Mouse (Mus musculus): Measurements from ENCODE around the gene L2hgdh. TPM values are rescaled to one million over a fixed set of nuclear protein-coding genes. Genes with fewer than 3 reads are reported as not detected.
A peak's percentile ranks its signal among the peaks of the same experiment; 100 is the strongest.

L2hgdh gene
- polyA plus RNA-seq, 1 experiment from 2014 or later: 21.3 TPM

GRCm38 (mm10) chr12:69759267-69759885 is 34.7 kb upstream of the L2hgdh start:
- peak overlapping the region; percentile 53; the same call in 1 of the 2 replicates for H3K4me2 ChIP-seq (ENCODE audit: low read depth, low read length)
- ATAC-seq: peak; percentile 30

GRCm38 (mm10) chr12:69758221-69759185 is 33.8 kb upstream of the L2hgdh start:
- H3K36me3 ChIP-seq (ENCODE audit: control insufficient read depth, insufficient read depth, low read length): no peaks in the 10 kb centered on the region
- WGBS: 7% methylated on average over 22 of the region's 22 CpGs
- peaks cover 16% of the 10 kb centered on the region; the same call in 1 of the 2 replicates for H3K4me1 ChIP-seq (ENCODE audit: control insufficient read depth, insufficient read depth, low read length)
- no peaks in the 10 kb centered on the region for H3K9me3 ChIP-seq (ENCODE audit: control insufficient read depth, low read length)
- ATAC-seq: peak; percentile 52
- H3K4me3 ChIP-seq (ENCODE audit: low read length): peak overlapping the region; percentile 31
- no peaks in the 10 kb centered on the region for H3K27me3 ChIP-seq (replicated peaks; ENCODE audit: control insufficient read depth, insufficient read depth, low read length)
- H3K9ac ChIP-seq (ENCODE audit: low read depth, low read length): peak overlapping the region; percentile 44
- H3K27ac ChIP-seq (ENCODE audit: low read length): peak overlapping the region; percentile 85
- peak overlapping the region; percentile 53 for H3K4me2 ChIP-seq (ENCODE audit: low read depth, low read length)

More at GRCm38 (mm10) chr12:69759267-69759885, 34.7 kb upstream of the L2hgdh start:
- Histone ChIP-seq H3K27me3 (replicated peaks; ENCODE audit: control insufficient read depth, insufficient read depth, low read length) (no peaks in the 10 kb centered on the region), H3K36me3 (ENCODE audit: control insufficient read depth, insufficient read depth, low read length) (no peaks in the 10 kb centered on the region), H3K4me1 (ENCODE audit: control insufficient read depth, insufficient read depth, low read length) (peaks cover 16% of the 10 kb centered on the region; the same call in 1 of the 2 replicates), H3K27ac (ENCODE audit: low read length) (peak overlapping the region; percentile 81), H3K4me3 (ENCODE audit: low read length) (no peak overlapping the region), H3K9me3 (ENCODE audit: control insufficient read depth, low read length) (no peaks in the 10 kb centered on the region), H3K9ac (ENCODE audit: low read depth, low read length) (peak overlapping the region; percentile 44)
- WGBS: 36% methylated on average over 7 of the region's 7 CpGs

GRCm38 (mm10) chr12:69757418-69758141 is 32.9 kb upstream of the L2hgdh start:
- no peaks in the 10 kb centered on the region for H3K36me3 ChIP-seq (ENCODE audit: control insufficient read depth, insufficient read depth, low read length)
- 7% methylated on average over 22 of the region's 22 CpGs for WGBS
- H3K4me2 ChIP-seq (ENCODE audit: low read depth, low read length): peak overlapping the region; percentile 44
- peak; percentile 94 for ATAC-seq
- H3K27me3 ChIP-seq (replicated peaks; ENCODE audit: control insufficient read depth, insufficient read depth, low read length): no peaks in the 10 kb centered on the region
- H3K4me3 ChIP-seq (ENCODE audit: low read length): peak overlapping the region; percentile 20
- peak overlapping the region; percentile 71 for H3K27ac ChIP-seq (ENCODE audit: low read length)
- peak overlapping the region; percentile 43 for H3K9ac ChIP-seq (ENCODE audit: low read depth, low read length)
- H3K4me1 ChIP-seq (ENCODE audit: control insufficient read depth, insufficient read depth, low read length): peaks cover 16% of the 10 kb centered on the region; the same call in 1 of the 2 replicates
- no peaks in the 10 kb centered on the region for H3K9me3 ChIP-seq (ENCODE audit: control insufficient read depth, low read length)

GRCm38 (mm10) chr12:69756015-69756414 is 31.3 kb upstream of the L2hgdh start:
- H3K4me2 ChIP-seq (ENCODE audit: low read depth, low read length): no peak overlapping the region
- H3K36me3 ChIP-seq (ENCODE audit: control insufficient read depth, insufficient read depth, low read length): no peaks in the 10 kb centered on the region
- H3K9ac ChIP-seq (ENCODE audit: low read depth, low read length): no peak overlapping the region
- no peak for ATAC-seq
- H3K9me3 ChIP-seq (ENCODE audit: control insufficient read depth, low read length): no peaks in the 10 kb centered on the region
- H3K4me1 ChIP-seq (ENCODE audit: control insufficient read depth, insufficient read depth, low read length): peaks cover 22% of the 10 kb centered on the region; the same call in 1 of the 2 replicates
- H3K27me3 ChIP-seq (replicated peaks; ENCODE audit: control insufficient read depth, insufficient read depth, low read length): no peaks in the 10 kb centered on the region
- H3K4me3 ChIP-seq (ENCODE audit: low read length): no peak overlapping the region
- 79% methylated on average over 5 of the region's 5 CpGs for WGBS
- no peak overlapping the region for H3K27ac ChIP-seq (ENCODE audit: low read length)

- WGBS: 82% methylated on average over 5 of the region's 5 CpGs
- Histone ChIP-seq H3K4me3 (ENCODE audit: low read length) (no peak overlapping the region), H3K9ac (ENCODE audit: low read depth, low read length) (no peak overlapping the region), H3K4me2 (ENCODE audit: low read depth, low read length) (no peak overlapping the region), H3K27me3 (replicated peaks; ENCODE audit: control insufficient read depth, insufficient read depth, low read length) (no peaks in the 10 kb centered on the region), H3K9me3 (ENCODE audit: control insufficient read depth, low read length) (no peaks in the 10 kb centered on the region), H3K4me1 (ENCODE audit: control insufficient read depth, insufficient read depth, low read length) (peaks cover 18% of the 10 kb centered on the region; the same call in 1 of the 2 replicates), H3K27ac (ENCODE audit: low read length) (no peak overlapping the region), H3K36me3 (ENCODE audit: control insufficient read depth, insufficient read depth, low read length) (no peaks in the 10 kb centered on the region)
- no peak for ATAC-seq
These were observed 29.3 kb upstream of the L2hgdh start for GRCm38 (mm10) chr12:69753936-69754335.

- Histone ChIP-seq H3K27me3 (replicated peaks; ENCODE audit: control insufficient read depth, insufficient read depth, low read length) (no peaks in the 10 kb centered on the region), H3K4me1 (ENCODE audit: control insufficient read depth, insufficient read depth, low read length) (peaks cover 6% of the 10 kb centered on the region; the same call in 1 of the 2 replicates), H3K36me3 (ENCODE audit: control insufficient read depth, insufficient read depth, low read length) (no peaks in the 10 kb centered on the region), H3K4me3 (ENCODE audit: low read length) (no peak overlapping the region), H3K27ac (ENCODE audit: low read length) (0 out of 2 replicates have a peak overlapping the region, but pooled peaks have one; percentile 33), H3K9ac (ENCODE audit: low read depth, low read length) (no peak overlapping the region), H3K9me3 (ENCODE audit: control insufficient read depth, low read length) (no peaks in the 10 kb centered on the region), H3K4me2 (ENCODE audit: low read depth, low read length) (no peak overlapping the region)
- peak; percentile 76 for ATAC-seq
- WGBS: 30% methylated on average over 10 of the region's 10 CpGs
These were observed 27.2 kb upstream of the L2hgdh start for GRCm38 (mm10) chr12:69751864-69752341.

GRCm38 (mm10) chr12:69744138-69744537 is 19.5 kb upstream of the L2hgdh start:
- WGBS: 81% methylated on average over 5 of the region's 5 CpGs
- Histone ChIP-seq H3K4me1 (ENCODE audit: control insufficient read depth, insufficient read depth, low read length) (no peaks in the 10 kb centered on the region), H3K9ac (ENCODE audit: low read depth, low read length) (no peak overlapping the region), H3K9me3 (ENCODE audit: control insufficient read depth, low read length) (no peaks in the 10 kb centered on the region), H3K4me2 (ENCODE audit: low read depth, low read length) (no peak overlapping the region), H3K4me3 (ENCODE audit: low read length) (no peak overlapping the region), H3K36me3 (ENCODE audit: control insufficient read depth, insufficient read depth, low read length) (no peaks in the 10 kb centered on the region; the same call in 1 of the 2 replicates), H3K27me3 (replicated peaks; ENCODE audit: control insufficient read depth, insufficient read depth, low read length) (no peaks in the 10 kb centered on the region), H3K27ac (ENCODE audit: low read length) (no peak overlapping the region)
- no peak for ATAC-seq

- H3K9me3 ChIP-seq (ENCODE audit: control insufficient read depth, low read length): no peaks in the 10 kb centered on the region
- ATAC-seq: no peak
- 69% methylated on average over 5 of the region's 5 CpGs for WGBS
These were observed 17.3 kb upstream of the L2hgdh start for GRCm38 (mm10) chr12:69741965-69742364.

More at GRCm38 (mm10) chr12:69741965-69742364, 17.3 kb upstream of the L2hgdh start:
- H3K4me3 ChIP-seq (ENCODE audit: low read length): no peak overlapping the region
- no peak overlapping the region for H3K27ac ChIP-seq (ENCODE audit: low read length)
- H3K4me1 ChIP-seq (ENCODE audit: control insufficient read depth, insufficient read depth, low read length): no peaks in the 10 kb centered on the region
- H3K4me2 ChIP-seq (ENCODE audit: low read depth, low read length): no peak overlapping the region
- H3K27me3 ChIP-seq (replicated peaks; ENCODE audit: control insufficient read depth, insufficient read depth, low read length): no peaks in the 10 kb centered on the region
- H3K9ac ChIP-seq (ENCODE audit: low read depth, low read length): no peak overlapping the region
- H3K36me3 ChIP-seq (ENCODE audit: control insufficient read depth, insufficient read depth, low read length): no peaks in the 10 kb centered on the region; the same call in 1 of the 2 replicates
